Mouse (Mus musculus): ENCODE results near the gene 1700042G07Rik.

Gene 1700042G07Rik

GRCm38 (mm10) chr4:116173072-116173471 is at the start of gene 1700042G07Rik, which contains the start of gene Gm49337:
TSS of gene 1700042G07Rik (plus strand) at chr4:116173372.
TSS of gene Gm49337 (plus strand) at chr4:116173384.
- DNase-seq: peak; percentile 26

GRCm38 (mm10) chr4:116123602-116124519 is 49.3 kb upstream of the 1700042G07Rik start, which contains the start of the genes Rad54l and Pomgnt1:
TSS of gene Rad54l (minus strand) at chr4:116123690.
TSS of gene Pomgnt1 (plus strand) at chr4:116123840.
- DNase-seq: peak; percentile 98

GRCm38 (mm10) chr4:116125803-116126386 is 47.3 kb upstream of the 1700042G07Rik start:
- no peak for DNase-seq

GRCm38 (mm10) chr4:116127956-116128355 is 45.2 kb upstream of the 1700042G07Rik start:
- no peak for DNase-seq

- no peak for DNase-seq
Observed at GRCm38 (mm10) chr4:116133126-116133525, 40.0 kb upstream of the 1700042G07Rik start.

- peak; percentile 74 for DNase-seq
Observed at GRCm38 (mm10) chr4:116134990-116135389, 38.2 kb upstream of the 1700042G07Rik start.

- DNase-seq: no peak
Observed at GRCm38 (mm10) chr4:116137421-116137996, 35.7 kb upstream of the 1700042G07Rik start.

GRCm38 (mm10) chr4:116140801-116141574 is 32.2 kb upstream of the 1700042G07Rik start:
- DNase-seq: no peak

GRCm38 (mm10) chr4:116141736-116142135 is 31.4 kb upstream of the 1700042G07Rik start:
- DNase-seq: no peak

GRCm38 (mm10) chr4:116142269-116142668 is 30.9 kb upstream of the 1700042G07Rik start:
- DNase-seq: no peak

GRCm38 (mm10) chr4:116143317-116143811 is 29.8 kb upstream of the 1700042G07Rik start:
- no peak for DNase-seq

GRCm38 (mm10) chr4:116143891-116144717 is 29.1 kb upstream of the 1700042G07Rik start:
- peak; percentile 80 for DNase-seq

- no peak for DNase-seq
Observed at GRCm38 (mm10) chr4:116149812-116150155, 23.4 kb upstream of the 1700042G07Rik start.

GRCm38 (mm10) chr4:116150156-116150861 is 22.9 kb upstream of the 1700042G07Rik start:
- peak; percentile 81 for DNase-seq

- DNase-seq: no peak
Observed at GRCm38 (mm10) chr4:116150862-116151221, 22.3 kb upstream of the 1700042G07Rik start.

- no peak for DNase-seq
Observed at GRCm38 (mm10) chr4:116151238-116151637, 21.9 kb upstream of the 1700042G07Rik start, which contains the start of gene Lurap1. TSS of gene Lurap1 (minus strand) at chr4:116151338.

- DNase-seq: no peak
Observed at GRCm38 (mm10) chr4:116152702-116153101, 20.5 kb upstream of the 1700042G07Rik start.

- DNase-seq: no peak
Observed at GRCm38 (mm10) chr4:116157882-116158281, 15.3 kb upstream of the 1700042G07Rik start.

GRCm38 (mm10) chr4:116159912-116160311 is 13.3 kb upstream of the 1700042G07Rik start:
- peak; percentile 69 for DNase-seq

- DNase-seq: no peak
Observed at GRCm38 (mm10) chr4:116160769-116161168, 12.4 kb upstream of the 1700042G07Rik start.

- no peak for DNase-seq
Observed at GRCm38 (mm10) chr4:116162142-116162541, 11.0 kb upstream of the 1700042G07Rik start.
